Mouse (Mus musculus): ENCODE results near the gene Gpr149. TPM values are rescaled to one million over a fixed set of nuclear protein-coding genes. Genes with fewer than 3 reads are reported as not detected.

Gene Gpr149
- 5.8 and 7.1 TPM in 2 replicates for polyA plus RNA-seq (2015; fragmentation: Nextera tagmentation; extraction: Ambion mirVana)

DNA sequence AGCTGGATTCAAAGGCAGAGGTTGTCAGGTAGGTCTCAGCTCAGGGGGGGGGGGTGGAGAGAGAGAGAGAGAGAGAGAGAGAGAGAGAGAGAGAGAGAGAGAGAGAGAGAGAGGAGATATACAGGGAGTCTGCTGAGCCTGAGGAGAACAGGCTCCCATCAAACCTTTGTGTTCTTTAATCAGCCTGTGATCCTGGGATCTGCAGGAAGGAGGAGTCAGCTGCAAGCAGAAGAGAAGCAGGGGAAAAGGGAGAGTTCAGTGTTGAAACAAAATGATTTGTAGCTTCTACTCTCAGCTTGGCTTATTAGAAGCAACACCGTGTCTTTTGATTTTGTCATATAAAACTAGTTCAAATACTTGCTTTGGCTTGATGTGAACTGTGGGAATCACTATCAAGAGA, at the start of gene Gpr149:
Gene Gpr149 (minus strand): TSS at position 168 of the 400 bp plus-strand sequence.

DNA sequence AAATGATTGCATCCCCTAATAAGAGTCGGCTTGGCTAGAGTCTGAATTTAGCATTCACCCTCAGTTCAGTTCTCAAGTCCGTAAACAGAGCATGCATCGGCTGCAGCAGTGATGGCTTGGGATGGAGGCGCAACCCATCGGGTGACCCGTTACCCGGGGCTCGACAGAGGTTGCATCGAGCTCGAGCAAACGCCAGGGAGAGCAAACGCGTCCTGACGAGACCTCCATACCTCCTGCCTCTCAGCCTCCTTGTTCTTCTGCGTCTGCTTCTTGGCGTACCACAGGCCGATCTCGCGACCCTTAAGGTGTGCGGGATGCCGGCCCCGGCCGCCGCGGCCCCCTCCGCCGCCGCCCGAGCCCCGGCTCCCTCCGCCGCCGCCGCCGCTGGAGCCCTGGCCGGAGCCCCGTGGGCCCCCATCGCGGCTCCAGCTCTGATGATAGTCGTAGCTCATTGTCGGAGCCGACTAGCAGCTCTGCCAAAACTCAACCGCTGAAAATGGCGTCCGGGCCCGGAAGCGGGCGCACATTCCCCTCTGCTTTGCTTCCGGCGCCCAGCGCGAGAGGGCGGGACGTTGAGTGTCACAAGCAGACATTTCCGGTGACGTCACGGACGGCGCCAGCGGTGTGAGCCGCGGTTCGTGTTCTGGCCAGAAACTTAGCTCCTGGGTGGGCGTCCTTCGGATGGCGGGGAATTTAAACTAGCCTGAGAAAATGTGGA, 98.3 kb downstream of the Gpr149 start, which contains the start of gene Dhx36:
Gene Dhx36 (minus strand): TSS at position 517 of the 718 bp plus-strand sequence.

Other genes starting within 250 kb of the Gpr149 start
- gene Dhx36, start 98.1 kb downstream of the Gpr149 start, polyA plus RNA-seq (2015; fragmentation: Nextera tagmentation; extraction: Ambion mirVana): 33.3 and 34.1 TPM in 2 replicates

All from neural tube, postnatal 0 days (tissue).